Mouse (Mus musculus) stomach, postnatal 0 days (tissue): ENCODE data around the gene Gabra5. TPM values are rescaled to one million over a fixed set of nuclear protein-coding genes. Genes with fewer than 3 reads are reported as not detected.
A peak's percentile ranks its signal among the peaks of the same experiment; 100 is the strongest.

Source experiments
- ATAC-seq: fragments of 200-750 bp; cut with Nextera tagmentation; 2 replicates; pipeline ENCODE4 v1.8.0; 2017; ENCODE audit not compliant: low FRiP score, low TSS enrichment
- DNase-seq: peaks from one replicate; pipeline ENCODE4 v3.0.0-alpha.2; 2016; ENCODE audit warnings: low spot score
- H3K27ac ChIP-seq: fragments of 300-500 bp; sonication (generic); replicated peaks from 2 replicates; pipeline ENCODE4 v1.5.1; 2014; ENCODE audit warnings: mild to moderate bottlenecking, control low read depth
- H3K27me3 ChIP-seq: fragments of 300-500 bp; sonication (generic); 2 replicates; pipeline ENCODE4 v1.6.1; 2014; ENCODE audit warnings: low read length; ENCODE audit not compliant: control insufficient read depth, insufficient read depth
- H3K36me3 ChIP-seq: fragments of 300-500 bp; sonication (generic); 2 replicates; pipeline ENCODE4 v1.6.1; 2014; ENCODE audit warnings: low read length, mixed read lengths; ENCODE audit not compliant: control insufficient read depth, insufficient read depth
- H3K4me1 ChIP-seq: fragments of 300-500 bp; sonication (generic); replicated peaks from 2 replicates; pipeline ENCODE4 v1.6.1; 2014; ENCODE audit warnings: antibody characterized with exemption; ENCODE audit not compliant: control insufficient read depth, insufficient read depth
- H3K4me2 ChIP-seq: fragments of 300-500 bp; sonication (generic); replicated peaks from 2 replicates; pipeline ENCODE4 v1.6.1; 2014; ENCODE audit warnings: low read depth, mild to moderate bottlenecking, control low read depth, moderate library complexity
- H3K4me3 ChIP-seq: fragments of 300-500 bp; sonication (generic); 2 replicates; pipeline ENCODE4 v1.5.1; 2014; ENCODE audit warnings: low read depth, low read length, control low read depth
- H3K9ac ChIP-seq: fragments of 300-500 bp; sonication (generic); 2 replicates; pipeline ENCODE4 v1.6.1; 2014; ENCODE audit warnings: mild to moderate bottlenecking, low read length, control low read depth, mixed read lengths
- H3K9me3 ChIP-seq: fragments of 300-500 bp; sonication (generic); 2 replicates; pipeline ENCODE4 v1.6.1; 2016; ENCODE audit warnings: low read length; ENCODE audit not compliant: control insufficient read depth
- CTCF ChIP-seq: IDR thresholded peaks from 2 replicates; pipeline ENCODE4 v1.5.1; 2016; ENCODE audit warnings: antibody characterized with exemption, low read depth, mild to moderate bottlenecking, moderate library complexity
- EP300 ChIP-seq: optimal IDR thresholded peaks from 2 replicates; pipeline ENCODE3; 2016; ENCODE audit warnings: antibody characterized with exemption
- WGBS: fragments of 180-500 bp; shearing (Covaris S2); extraction: QIAGEN DNeasy Blood & Tissue Kit; methylation state at CpG from one replicate; pipeline ENCODE4 v1.1.7; 2014; 5-methylcytosine and 5-hydroxymethylcytosine counted together
- polyA plus RNA-seq: library from polyadenylated mRNA; unstranded; fragments of >200 nt; fragmentation: Nextera tagmentation; extraction: Ambion mirVana; gene quantifications from 2 replicates; pipeline ENCODE4 v1.2.1, GENCODE M21; 2015

The Gabra5 gene
- polyA plus RNA-seq, 1 experiment from 2014 or later = 0.06 TPM

DNA sequence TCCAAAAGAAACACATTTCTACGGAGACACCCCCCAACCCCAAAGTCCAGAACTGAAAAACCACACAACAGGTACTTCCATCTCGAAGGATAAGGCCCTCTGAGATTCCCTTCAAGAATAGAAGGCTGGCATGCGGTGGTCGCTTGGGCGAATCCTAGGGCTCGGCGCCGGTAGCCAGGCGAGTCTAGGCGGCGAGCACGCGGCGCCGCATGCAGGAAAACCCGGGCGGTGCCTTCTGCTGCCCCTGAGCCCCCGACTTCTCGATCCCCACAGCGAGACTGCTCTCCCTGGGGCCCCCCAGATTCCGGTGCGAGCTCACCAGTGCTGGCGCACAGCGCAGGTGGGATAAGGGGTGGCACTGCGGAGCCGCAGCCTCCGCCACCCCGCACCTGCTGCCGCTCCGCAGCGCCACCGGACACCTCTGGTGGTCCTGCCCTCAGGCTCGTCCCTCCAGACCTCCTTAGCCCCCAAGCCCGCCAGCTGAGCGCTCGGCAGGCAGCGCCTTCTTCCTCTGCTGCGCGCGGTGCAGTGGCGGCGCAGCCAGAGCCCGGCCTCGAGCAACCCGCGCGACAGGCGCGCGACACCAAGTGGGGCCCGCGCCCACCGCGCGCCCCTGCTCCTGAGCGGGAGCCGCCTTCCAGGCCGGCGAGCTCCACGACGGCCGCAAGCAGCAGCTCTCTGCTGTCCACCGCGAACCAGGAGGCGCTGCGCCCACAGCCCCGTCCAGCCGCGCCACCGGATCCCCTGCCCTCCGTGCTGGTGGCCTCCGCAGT is 813 bp downstream of the Gabra5 start:
- Histone ChIP-seq H3K9ac (no peak overlapping the region), H3K4me1 (no peaks in the 10 kb centered on the region), H3K9me3 (no peaks in the 10 kb centered on the region), H3K27me3 (peaks cover 5% of the 10 kb centered on the region; the same call in 1 of the 2 replicates), H3K27ac (no peak overlapping the region), H3K4me3 (peak overlapping the region; percentile 21), H3K4me2 (peak overlapping the region; percentile 46), H3K36me3 (no peaks in the 10 kb centered on the region)
- DNase-seq (no peak), ATAC-seq (no peak)
- 2% methylated on average over 72 of the region's 72 CpGs for WGBS
- TF ChIP-seq EP300 = no peak
- no peak for TF ChIP-seq CTCF

DNA sequence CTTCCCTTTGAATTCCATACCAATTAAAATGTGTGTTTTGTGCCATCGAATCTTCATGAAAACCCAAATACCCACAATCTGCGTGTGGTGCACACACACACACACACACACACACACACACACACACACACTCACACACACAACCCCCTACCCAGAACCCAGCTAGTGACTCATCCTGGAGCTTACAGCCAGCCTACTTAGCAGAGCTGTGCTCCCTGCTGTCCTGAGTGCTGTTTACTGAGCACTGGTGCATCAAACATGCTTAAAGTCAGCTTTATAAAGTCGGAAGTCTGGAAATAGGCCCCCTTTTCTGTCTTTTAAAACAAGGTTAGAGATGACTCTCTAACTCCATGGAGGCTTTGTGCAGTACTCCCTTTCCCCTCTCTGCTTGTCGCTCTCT is 7.0 kb downstream of the Gabra5 start:
- no peak for ATAC-seq
- H3K4me3 ChIP-seq = no peak overlapping the region
- H3K9me3 ChIP-seq = no peaks in the 10 kb centered on the region
- no peak for DNase-seq
- H3K36me3 ChIP-seq = no peaks in the 10 kb centered on the region
- no peak overlapping the region for H3K4me2 ChIP-seq
- no peak overlapping the region for H3K27ac ChIP-seq
- TF ChIP-seq CTCF = no peak
- no peak for TF ChIP-seq EP300
- no peaks in the 10 kb centered on the region for H3K27me3 ChIP-seq
- H3K9ac ChIP-seq = no peak overlapping the region
- 77% methylated on average over 4 of the region's 4 CpGs for WGBS
- H3K4me1 ChIP-seq = no peaks in the 10 kb centered on the region

DNA sequence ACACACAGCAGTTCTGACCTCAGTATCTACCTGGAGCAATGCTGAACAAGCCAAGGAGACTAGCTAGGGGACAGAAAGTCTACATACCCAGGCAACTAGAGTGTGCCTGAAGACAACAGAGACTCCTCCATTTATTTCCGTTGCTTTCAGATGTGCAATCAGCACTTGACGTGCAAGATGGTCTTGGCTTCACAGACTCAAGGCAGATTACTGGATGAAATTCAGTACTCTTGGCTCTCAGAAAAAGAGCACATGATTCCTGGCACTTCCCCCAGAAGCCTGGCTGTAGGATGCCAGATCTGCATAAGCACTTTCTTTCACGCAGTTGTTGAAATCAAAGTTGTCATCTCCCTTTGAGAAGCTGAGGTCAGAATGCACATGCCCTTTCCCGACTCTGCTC is 18.1 kb downstream of the Gabra5 start:
- Histone ChIP-seq H3K9ac (no peak overlapping the region), H3K4me1 (no peaks in the 10 kb centered on the region), H3K4me3 (no peak overlapping the region), H3K27ac (no peak overlapping the region), H3K27me3 (no peaks in the 10 kb centered on the region), H3K9me3 (no peaks in the 10 kb centered on the region), H3K4me2 (no peak overlapping the region), H3K36me3 (no peaks in the 10 kb centered on the region)
- WGBS = 56% methylated on average over 4 of the region's 4 CpGs
- DNase-seq = no peak
- TF ChIP-seq EP300 (no peak), CTCF (no peak)
- ATAC-seq = no peak

DNA sequence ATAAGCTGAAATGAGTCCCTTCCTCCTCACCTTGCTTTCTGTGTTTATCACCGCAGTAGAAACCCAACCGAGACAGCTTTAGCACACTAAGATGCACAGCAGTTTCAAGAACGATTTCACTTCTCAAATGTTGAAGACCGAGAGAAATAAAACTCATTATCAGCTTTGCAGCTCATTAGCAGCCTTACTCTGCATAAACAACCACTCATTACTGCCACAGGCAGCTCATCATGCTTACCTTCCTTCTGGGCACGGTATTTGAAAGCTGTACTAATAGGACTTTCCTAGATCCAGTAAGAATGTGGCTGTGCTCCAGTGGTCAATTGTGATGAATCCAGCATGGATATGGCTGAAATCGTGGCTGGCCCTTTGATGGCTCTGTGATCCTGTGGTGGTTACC is 23.0 kb downstream of the Gabra5 start:
- Histone ChIP-seq H3K9me3 (no peaks in the 10 kb centered on the region), H3K4me1 (no peaks in the 10 kb centered on the region), H3K4me2 (no peak overlapping the region), H3K36me3 (no peaks in the 10 kb centered on the region), H3K27me3 (no peaks in the 10 kb centered on the region), H3K27ac (no peak overlapping the region), H3K4me3 (no peak overlapping the region), H3K9ac (no peak overlapping the region)
- ATAC-seq = no peak
- 82% methylated on average over 6 of the region's 6 CpGs for WGBS
- TF ChIP-seq EP300 (no peak), CTCF (no peak)
- no peak for DNase-seq

DNA sequence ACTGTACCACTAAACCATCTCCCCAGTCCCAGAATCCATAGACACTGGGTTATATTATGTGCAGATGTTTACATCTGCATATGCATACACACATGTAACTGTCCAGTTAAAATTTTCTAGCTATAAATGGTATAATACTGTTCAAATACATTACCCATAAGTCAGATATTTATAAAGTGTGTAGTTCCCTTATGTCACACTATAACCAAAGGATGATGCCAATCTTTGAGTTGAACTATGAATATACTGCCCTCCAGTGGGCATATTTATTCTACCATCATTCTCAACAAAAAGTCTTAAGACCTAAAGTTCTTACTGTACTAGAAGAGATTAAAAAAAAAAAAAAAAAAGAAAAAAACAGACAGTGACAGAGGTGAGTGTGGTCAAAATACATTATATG is 27.0 kb downstream of the Gabra5 start:
- DNase-seq = no peak
- H3K4me2 ChIP-seq = no peak overlapping the region
- no peaks in the 10 kb centered on the region for H3K9me3 ChIP-seq

DNA sequence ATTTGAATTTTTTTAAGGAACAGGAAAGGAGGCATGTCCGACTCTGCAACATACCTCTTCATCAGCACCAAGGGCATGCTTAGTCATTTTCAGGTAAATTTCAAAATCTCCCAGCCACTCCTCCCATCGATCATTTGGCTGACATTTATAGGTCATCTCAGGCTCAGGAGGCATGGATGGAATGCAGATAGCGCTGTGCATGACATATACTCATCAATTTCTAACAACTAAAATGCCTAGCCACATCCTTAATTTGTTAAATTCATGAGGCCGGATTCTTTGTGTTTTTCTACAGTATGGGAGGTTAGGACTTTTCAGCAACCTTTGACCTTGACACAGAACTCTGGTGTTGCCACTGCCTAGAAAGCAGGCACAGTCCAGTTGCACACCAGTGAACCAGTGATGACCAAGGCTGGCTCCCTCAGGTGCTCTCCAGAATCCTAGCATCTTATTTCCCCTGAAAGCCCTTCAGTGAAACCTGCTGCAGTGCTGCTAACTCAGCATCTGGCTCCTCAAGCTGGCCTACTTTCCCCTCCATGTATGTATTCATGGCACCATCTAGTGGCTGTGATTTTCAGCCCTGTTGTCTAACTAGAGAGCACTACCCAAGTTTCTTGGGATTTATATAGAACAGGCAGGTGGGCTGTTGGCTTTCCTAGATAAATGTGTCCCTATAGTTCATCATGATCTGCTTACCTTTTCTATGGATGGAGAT is 35.9 kb downstream of the Gabra5 start:
- no peak overlapping the region for H3K27ac ChIP-seq
- H3K9ac ChIP-seq = no peak overlapping the region
- no peaks in the 10 kb centered on the region for H3K27me3 ChIP-seq
- no peak overlapping the region for H3K4me2 ChIP-seq
- ATAC-seq (no peak), DNase-seq (peak; percentile 18)
- H3K36me3 ChIP-seq = no peaks in the 10 kb centered on the region
- TF ChIP-seq CTCF (peak; percentile 81), EP300 (no peak)
- WGBS = 67% methylated on average over 4 of the region's 4 CpGs
- H3K9me3 ChIP-seq = no peaks in the 10 kb centered on the region
- no peak overlapping the region for H3K4me3 ChIP-seq
- no peaks in the 10 kb centered on the region for H3K4me1 ChIP-seq

More for the DNA sequence above, 27.0 kb downstream of the Gabra5 start:
- Histone ChIP-seq H3K9ac (no peak overlapping the region), H3K4me3 (no peak overlapping the region), H3K27me3 (no peaks in the 10 kb centered on the region), H3K4me1 (no peaks in the 10 kb centered on the region), H3K27ac (no peak overlapping the region), H3K36me3 (no peaks in the 10 kb centered on the region)
- TF ChIP-seq CTCF = peak; percentile 55
- TF ChIP-seq EP300 = no peak
- no peak for ATAC-seq
